ENCODE assay signal across 11 mouse cellular contexts in genomic region chr10:77266281-77266680, GRCm38 (mm10). TPM values are rescaled to one million over a fixed set of nuclear protein-coding genes. Genes with fewer than 3 reads are reported as not detected.
DNase-seq lines count a peak whose midpoint lies in the region; ATAC-seq and TF ChIP-seq lines count a peak whose summit lies in the region.
"Had no signal": no experiment of that assay in that cellular context is flagged by ENCODE, and none has a peak within 500 bp of the region (broad histone marks: within the 10 kb centered on the region; RNA-seq: fewer than 3 reads in every experiment).

No protein-coding gene starts in this region.

- TF ChIP-seq EP300 in liver, embryonic 14.5 days (IDR thresholded peaks at IDR 0.05; ENCODE audit: low read depth) = no peak

- peak; percentile 35 for DNase-seq in gastrocnemius, postnatal 25 days
- DNase-seq in gastrocnemius, postnatal 4 days (ENCODE audit: low spot score in 2 of 2) = no peak
- DNase-seq in midbrain, embryonic 11.5 days (ENCODE audit: low spot score, missing footprints) = peak; percentile 60
- DNase-seq in midbrain, postnatal 0 days (ENCODE audit: low spot score) = no peak
- no peak for DNase-seq in liver, embryonic 14.5 days (ENCODE audit: low read depth in 3 of 3, low spot score in 3 of 3)
- peak; percentile 60 to 66 for DNase-seq in monocyte, adult 2 months (ENCODE audit: low read depth in 1 of 2, low spot score in 2 of 2)
- DNase-seq in left cerebral cortex, adult 11 months (ENCODE audit: low spot score) = no peak
- no peak for DNase-seq in embryo, embryonic 11 days
- DNase-seq: cerebellum, postnatal 10 days had no signal

- no peaks in the 10 kb centered on the region for H3K4me1 ChIP-seq in midbrain, embryonic 11.5 days (ENCODE audit: control insufficient read depth, insufficient read depth, low read length)
- no peaks in the 10 kb centered on the region for H3K4me1 ChIP-seq in midbrain, postnatal 0 days (ENCODE audit: insufficient read depth, low read length)
- no peaks in the 10 kb centered on the region for H3K4me1 ChIP-seq in liver, embryonic 14.5 days (replicated peaks; ENCODE audit: control insufficient read depth in 2 of 2, insufficient read depth in 2 of 2, low read length in 1 of 2)
- H3K4me1 ChIP-seq: hindbrain, embryonic 15.5 days; midbrain, embryonic 15.5 days had no signal

- ATAC-seq in midbrain, embryonic 11.5 days (ENCODE audit: low FRiP score) = no peak
- no peak for ATAC-seq in midbrain, postnatal 0 days (ENCODE audit: low FRiP score)
- ATAC-seq in liver, embryonic 14.5 days (ENCODE audit: insufficient read depth) = peak; percentile 35; the same call in 1 of the 2 replicates
- ATAC-seq: midbrain, embryonic 15.5 days had no signal

- H3K4me2 ChIP-seq in midbrain, embryonic 11.5 days = no peak overlapping the region
- no peak overlapping the region for H3K4me2 ChIP-seq in midbrain, postnatal 0 days (ENCODE audit: low read depth, low read length, poor library complexity, severe bottlenecking)
- no peak overlapping the region for H3K4me2 ChIP-seq in liver, embryonic 14.5 days (ENCODE audit: low read depth)
- H3K4me2 ChIP-seq: hindbrain, embryonic 15.5 days; midbrain, embryonic 15.5 days had no signal

- no peak overlapping the region for H3K4me3 ChIP-seq in midbrain, embryonic 11.5 days (ENCODE audit: low read depth, low read length)
- no peak overlapping the region for H3K4me3 ChIP-seq in midbrain, postnatal 0 days (ENCODE audit: low read depth, low read length)
- H3K4me3 ChIP-seq in liver, embryonic 14.5 days (ENCODE audit: insufficient read depth in 1 of 2, low read depth in 2 of 2, low read length in 2 of 2) = no peak overlapping the region
- H3K4me3 ChIP-seq: hindbrain, embryonic 15.5 days; midbrain, embryonic 15.5 days had no signal

- WGBS in midbrain, embryonic 11.5 days = 75% methylated on average over 8 of the region's 8 CpGs
- 68% methylated on average over 8 of the region's 8 CpGs for WGBS in midbrain, postnatal 0 days
- 52% methylated on average over 8 of the region's 8 CpGs for WGBS in liver, embryonic 14.5 days (ENCODE audit: insufficient replicate concordance)

- no peak for TF ChIP-seq CTCF in midbrain, postnatal 0 days (IDR thresholded peaks at IDR 0.05)
- TF ChIP-seq CTCF in liver, embryonic 14.5 days (IDR thresholded peaks at IDR 0.05; ENCODE audit: low read depth) = no peak

- H3K27me3 ChIP-seq in midbrain, embryonic 11.5 days (ENCODE audit: control insufficient read depth, insufficient read depth, low read length) = no peaks in the 10 kb centered on the region
- no peaks in the 10 kb centered on the region for H3K27me3 ChIP-seq in midbrain, postnatal 0 days (ENCODE audit: insufficient read depth, low read length)
- H3K27me3 ChIP-seq in liver, embryonic 14.5 days (ENCODE audit: control insufficient read depth, insufficient read depth, low read length) = no peaks in the 10 kb centered on the region
- H3K27me3 ChIP-seq: hindbrain, embryonic 15.5 days; midbrain, embryonic 15.5 days had no signal

- no peaks in the 10 kb centered on the region for H3K9me3 ChIP-seq in midbrain, embryonic 11.5 days (ENCODE audit: control insufficient read depth, low read length)
- no peaks in the 10 kb centered on the region for H3K9me3 ChIP-seq in midbrain, postnatal 0 days (ENCODE audit: low read length)
- no peaks in the 10 kb centered on the region for H3K9me3 ChIP-seq in liver, embryonic 14.5 days (ENCODE audit: control insufficient read depth, low read length)
- H3K9me3 ChIP-seq: hindbrain, embryonic 15.5 days; midbrain, embryonic 15.5 days had no signal

- no peak overlapping the region for H3K27ac ChIP-seq in midbrain, embryonic 11.5 days (ENCODE audit: low read depth, low read length)
- no peak overlapping the region for H3K27ac ChIP-seq in midbrain, postnatal 0 days (ENCODE audit: low read depth, low read length)
- H3K27ac ChIP-seq in liver, embryonic 14.5 days = no peak overlapping the region
- H3K27ac ChIP-seq: hindbrain, embryonic 15.5 days; midbrain, embryonic 15.5 days had no signal

- no peak overlapping the region for H3K9ac ChIP-seq in midbrain, embryonic 11.5 days (ENCODE audit: low read length)
- H3K9ac ChIP-seq in midbrain, postnatal 0 days (replicated peaks; ENCODE audit: low read length, poor library complexity, severe bottlenecking) = no peak overlapping the region
- H3K9ac ChIP-seq in liver, embryonic 14.5 days (replicated peaks) = no peak overlapping the region
- H3K9ac ChIP-seq: hindbrain, embryonic 15.5 days; midbrain, embryonic 15.5 days had no signal

- H3K36me3 ChIP-seq in midbrain, embryonic 11.5 days (ENCODE audit: control insufficient read depth, insufficient read depth, low read length) = peaks cover 35% of the 10 kb centered on the region
- peaks cover 89% of the 10 kb centered on the region for H3K36me3 ChIP-seq in midbrain, postnatal 0 days (ENCODE audit: insufficient read depth, low read length)
- peaks cover 25% of the 10 kb centered on the region for H3K36me3 ChIP-seq in liver, embryonic 14.5 days (replicated peaks; ENCODE audit: control insufficient read depth, insufficient read depth, low read depth)

RNA-seq across cellular contexts. Expression of gene Pofut2, which starts 7.3 kb away (rescaled TPM):
- total RNA-seq in gastrocnemius, postnatal 25 days (2021) = 10 to 100 TPM; 24.2 TPM
- 10 to 100 TPM; 66.7 to 70.2 TPM for total RNA-seq in gastrocnemius, postnatal 4 days (2021)
- 63.6 and 69.7 TPM in 2 replicates for polyA plus RNA-seq in midbrain, embryonic 11.5 days (2014; fragmentation: Nextera tagmentation; extraction: Ambion mirVana)
- total RNA-seq in midbrain, postnatal 0 days (2014; rRNA removed) = 34.8 and 49.9 TPM in 2 replicates
- 43.2 and 44.8 TPM in 2 replicates for polyA plus RNA-seq in midbrain, postnatal 0 days (2015; fragmentation: Nextera tagmentation; extraction: Ambion mirVana)
- 12.9 and 14.7 TPM in 2 replicates for polyA plus RNA-seq in liver, embryonic 14.5 days (2012; rRNA removed)
- 17.6 and 18.4 TPM in 2 replicates for polyA plus RNA-seq in liver, embryonic 14.5 days (2014; fragmentation: Nextera tagmentation; extraction: Ambion mirVana)

Comparison
In these comparisons a context has a peak if more than half of its experiments do, and no peak if none do; other contexts are left out.
1. DNase-seq: peak in gastrocnemius, postnatal 25 days (single experiment), midbrain, embryonic 11.5 days (single experiment) and monocyte, adult 2 months (2 of 2); none in gastrocnemius, postnatal 4 days (0 of 2), midbrain, postnatal 0 days (single experiment), liver, embryonic 14.5 days (0 of 3), left cerebral cortex, adult 11 months (single experiment) and embryo, embryonic 11 days (single experiment).